Mouse (Mus musculus): ENCODE results near the gene Nrxn2.

DNA sequence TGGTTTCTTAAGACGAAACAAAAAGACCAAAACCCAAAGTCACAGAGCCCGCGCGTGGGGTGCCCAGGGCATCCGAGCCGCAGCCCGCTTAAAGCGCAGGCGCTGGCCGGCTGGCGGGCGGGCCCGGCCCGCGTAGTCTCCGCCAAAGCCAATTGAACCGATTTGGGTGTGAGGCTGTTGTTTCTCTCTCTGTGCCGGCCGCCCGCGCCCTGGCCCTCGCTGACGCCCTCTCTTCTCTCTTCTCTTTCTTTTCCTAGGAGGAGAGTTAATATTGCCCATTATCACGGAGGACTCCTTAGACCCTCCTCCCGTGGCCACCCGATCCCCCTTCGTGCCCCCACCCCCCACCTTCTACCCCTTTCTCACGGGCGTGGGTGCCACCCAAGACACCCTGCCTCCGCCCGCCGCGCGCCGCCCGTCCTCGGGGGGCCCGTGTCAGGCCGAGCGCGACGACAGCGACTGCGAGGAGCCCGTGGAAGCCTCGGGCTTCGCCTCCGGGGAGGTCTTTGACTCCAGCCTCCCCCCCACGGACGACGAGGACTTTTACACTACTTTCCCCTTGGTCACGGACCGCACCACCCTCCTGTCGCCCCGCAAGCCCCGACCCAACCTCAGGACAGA, 112.6 kb downstream of the Nrxn2 start:
- TF ChIP-seq CTCF (IDR thresholded peaks at IDR 0.05; ENCODE audit: low read depth) (no peak), EP300 (optimal IDR thresholded peaks at IDR 0.05) (no peak)
